Mouse (Mus musculus) G1E (cell line): ENCODE data around the gene Rbp2.

Experiments used
- CTCF ChIP-seq: IDR thresholded peaks from 2 replicates; pipeline ENCODE4 v1.5.1; 2012; ENCODE audit warnings: low read depth, low read length, inconsistent platforms, mixed read lengths
- GATA1 ChIP-seq: IDR thresholded peaks from 2 replicates; pipeline ENCODE4 v1.6.1; 2012; ENCODE audit warnings: borderline replicate concordance, low read length, inconsistent platforms, mixed read lengths
- GATA2 ChIP-seq: IDR thresholded peaks from 2 replicates; pipeline ENCODE4 v1.6.1; 2012; ENCODE audit warnings: low read depth, low read length, inconsistent platforms, borderline replicate concordance
- POLR2AphosphoS5 ChIP-seq: IDR thresholded peaks from 2 replicates; pipeline ENCODE4 v1.6.1; 2012; ENCODE audit warnings: low read depth, low read length, inconsistent platforms; ENCODE audit not compliant: insufficient replicate concordance

- no peak for TF ChIP-seq CTCF
- no peak for TF ChIP-seq GATA1
- TF ChIP-seq GATA2: no peak
- TF ChIP-seq POLR2AphosphoS5: no peak
These were observed 1.4 kb downstream of the Rbp2 start for GRCm38 (mm10) chr9:98487273-98487672.
